Mouse (Mus musculus) MEL (cell line): ENCODE measurements around the gene Larp7.

ENCODE experiments used
- CTCF ChIP-seq, 3 experiments: IDR thresholded peaks in 2 of 3; conservative IDR thresholded peaks in 1 of 3; 2 replicates each; pipeline ENCODE4 v1.5.1; 2011 to 2012; ENCODE audit warnings: low read length in 3 of 3, low read depth in 2 of 3, mild to moderate bottlenecking in 2 of 3, improper control_type of control experiment in 1 of 3, inconsistent platforms in 1 of 3, mixed read lengths in 1 of 3, moderate library complexity in 1 of 3; ENCODE audit not compliant: control insufficient read depth in 1 of 3, insufficient read depth in 1 of 3, poor library complexity in 1 of 3, severe bottlenecking in 1 of 3
- MAFK ChIP-seq: IDR thresholded peaks from 2 replicates; pipeline ENCODE4 v1.6.1; 2011; ENCODE audit warnings: low read depth, mild to moderate bottlenecking, low read length, improper control_type of control experiment, borderline replicate concordance
- NELFE ChIP-seq: IDR thresholded peaks from 2 replicates; pipeline ENCODE4 v1.6.1; 2011; ENCODE audit warnings: low read depth, low read length, improper control_type of control experiment
- POLR2A ChIP-seq, 2 experiments: IDR thresholded peaks; 2 replicates each; pipeline ENCODE4 v1.6.1; 2011 to 2012; ENCODE audit warnings: low read length in 2 of 2, mild to moderate bottlenecking in 2 of 2, control low read depth in 1 of 2, improper control_type of control experiment in 1 of 2, low read depth in 1 of 2, moderate library complexity in 1 of 2; ENCODE audit not compliant: control insufficient read depth in 1 of 2, insufficient read depth in 1 of 2, poor library complexity in 1 of 2
- TAL1 ChIP-seq: IDR thresholded peaks from 2 replicates; pipeline ENCODE4 v1.6.1; 2012; ENCODE audit warnings: mild to moderate bottlenecking, inconsistent platforms, low read length, moderate library complexity, mixed read lengths

- TF ChIP-seq POLR2A (IDR thresholded peaks at IDR 0.05; ENCODE audit: control insufficient read depth in 1 of 2, insufficient read depth in 1 of 2, low read depth in 1 of 2, low read length in 2 of 2, poor library complexity in 1 of 2) (no peak), NELFE (no peak), CTCF (IDR thresholded peaks at IDR 0.05 in 2 of 3, conservative IDR thresholded peaks at IDR 0.05 in 1 of 3; ENCODE audit: control insufficient read depth in 1 of 3, insufficient read depth in 1 of 3, low read depth in 2 of 3, low read length in 3 of 3, poor library complexity in 1 of 3, severe bottlenecking in 1 of 3) (no peak), TAL1 (peak; percentile 44), MAFK (no peak)
Observed at GRCm38 (mm10) chr3:127507878-127508783, 45.0 kb downstream of the Larp7 start.
